Mouse (Mus musculus) gonadal fat pad, adult 2 months (tissue): ENCODE results near the gene Sec14l5. TPM values are rescaled to one million over a fixed set of nuclear protein-coding genes. Genes with fewer than 3 reads are reported as not detected.
A peak's percentile ranks its signal among the peaks of the same experiment; 100 is the strongest.

Experiments
- DNase-seq: peaks from one replicate; pipeline ENCODE4 v3.0.0-alpha.2; 2012; ENCODE audit warnings: low read depth
- polyA plus RNA-seq: library from polyadenylated mRNA; depleted of rRNA; stranded (reverse); fragments of >200 nt; gene quantifications from 2 replicates; pipeline ENCODE4 v1.2.3, GENCODE M21; 2012

The Sec14l5 gene
- polyA plus RNA-seq, 1 experiment = 0.68 TPM

- DNase-seq = no peak
Observed at GRCm38 (mm10) chr16:5153299-5154026, 6.6 kb downstream of the Sec14l5 start.

GRCm38 (mm10) chr16:5155014-5155413 lies 8.1 kb downstream of the Sec14l5 start:
- DNase-seq = no peak

GRCm38 (mm10) chr16:5156495-5156894 lies 9.6 kb downstream of the Sec14l5 start:
- DNase-seq = no peak

GRCm38 (mm10) chr16:5157113-5157512 lies 10.2 kb downstream of the Sec14l5 start:
- no peak for DNase-seq

- DNase-seq = no peak
Observed at GRCm38 (mm10) chr16:5159248-5159647, 12.3 kb downstream of the Sec14l5 start.

- DNase-seq = no peak
Observed at GRCm38 (mm10) chr16:5164327-5164726, 17.4 kb downstream of the Sec14l5 start.

- no peak for DNase-seq
Observed at GRCm38 (mm10) chr16:5168038-5168437, 21.1 kb downstream of the Sec14l5 start.

GRCm38 (mm10) chr16:5168829-5169228 lies 21.9 kb downstream of the Sec14l5 start:
- DNase-seq = no peak

GRCm38 (mm10) chr16:5172636-5173035 lies 25.7 kb downstream of the Sec14l5 start:
- DNase-seq = no peak

GRCm38 (mm10) chr16:5183310-5183975 lies 36.5 kb downstream of the Sec14l5 start:
- DNase-seq = no peak

GRCm38 (mm10) chr16:5184101-5184500 lies 37.2 kb downstream of the Sec14l5 start:
- no peak for DNase-seq

- DNase-seq = no peak
Observed at GRCm38 (mm10) chr16:5184956-5185355, 38.0 kb downstream of the Sec14l5 start.

- DNase-seq = no peak
Observed at GRCm38 (mm10) chr16:5185691-5186090, 38.8 kb downstream of the Sec14l5 start.

- DNase-seq = no peak
Observed at GRCm38 (mm10) chr16:5186234-5186633, 39.3 kb downstream of the Sec14l5 start.

- no peak for DNase-seq
Observed at GRCm38 (mm10) chr16:5195080-5195479, 48.2 kb downstream of the Sec14l5 start.

- DNase-seq = no peak
Observed at GRCm38 (mm10) chr16:5202681-5203080, 55.8 kb downstream of the Sec14l5 start.

- no peak for DNase-seq
Observed at GRCm38 (mm10) chr16:5203200-5203599, 56.3 kb downstream of the Sec14l5 start.

GRCm38 (mm10) chr16:5203668-5204433 lies 56.9 kb downstream of the Sec14l5 start, which contains the start of gene Nagpa:
TSS of gene Nagpa (minus strand) at chr16:5204012.
- DNase-seq = peak; percentile 22

GRCm38 (mm10) chr16:5205431-5205970 lies 58.6 kb downstream of the Sec14l5 start:
- DNase-seq = no peak

- no peak for DNase-seq
Observed at GRCm38 (mm10) chr16:5206051-5206450, 59.1 kb downstream of the Sec14l5 start.

GRCm38 (mm10) chr16:5210365-5210764 lies 63.5 kb downstream of the Sec14l5 start:
- DNase-seq = no peak

GRCm38 (mm10) chr16:5212150-5212549 lies 65.2 kb downstream of the Sec14l5 start:
- DNase-seq = no peak
